Mouse (Mus musculus): ENCODE data around the gene Tldc2.

Gene Tldc2

GRCm38 (mm10) chr2:157127370-157127769 is 40.5 kb downstream of the Tldc2 start:
- in situ Hi-C loops (cut with MseI, MboI): no loop called here

GRCm38 (mm10) chr2:157128072-157128471 is 41.2 kb downstream of the Tldc2 start:
- in situ Hi-C loops (cut with MseI, MboI): no loop called here

- in situ Hi-C loops (cut with MseI, MboI): no loop called here
These were observed 42.2 kb downstream of the Tldc2 start for GRCm38 (mm10) chr2:157129096-157129495.

GRCm38 (mm10) chr2:157129601-157130164 is 42.8 kb downstream of the Tldc2 start:
- in situ Hi-C loops (cut with MseI, MboI): no loop called here

GRCm38 (mm10) chr2:157130813-157131514 is 44.1 kb downstream of the Tldc2 start:
- in situ Hi-C loops (cut with MseI, MboI): no loop called here

GRCm38 (mm10) chr2:157132086-157132485 is 45.2 kb downstream of the Tldc2 start:
- in situ Hi-C loops (cut with MseI, MboI): no loop called here

GRCm38 (mm10) chr2:157132686-157133540 is 46.1 kb downstream of the Tldc2 start:
- in situ Hi-C loops (cut with MseI, MboI): no loop called here

GRCm38 (mm10) chr2:157133769-157134478 is 47.1 kb downstream of the Tldc2 start:
- in situ Hi-C loops (cut with MseI, MboI): no loop called here

GRCm38 (mm10) chr2:157134479-157134931 is 47.6 kb downstream of the Tldc2 start:
- in situ Hi-C loops (cut with MseI, MboI): no loop called here

- in situ Hi-C loops (cut with MseI, MboI): no loop called here
These were observed 48.2 kb downstream of the Tldc2 start, which contains the start of gene Samhd1 for GRCm38 (mm10) chr2:157135014-157135413. Gene Samhd1, minus strand, starts transcription at chr2:157135265.

GRCm38 (mm10) chr2:157135529-157136120 is 48.8 kb downstream of the Tldc2 start:
- in situ Hi-C loops (cut with MseI, MboI): no loop called here

GRCm38 (mm10) chr2:157136176-157136575 is 49.3 kb downstream of the Tldc2 start:
- in situ Hi-C loops (cut with MseI, MboI): no loop called here

GRCm38 (mm10) chr2:157136646-157137045 is 49.8 kb downstream of the Tldc2 start:
- in situ Hi-C loops (cut with MseI, MboI): no loop called here

GRCm38 (mm10) chr2:157137959-157138731 is 51.3 kb downstream of the Tldc2 start:
- in situ Hi-C loops (cut with MseI, MboI): no loop called here

GRCm38 (mm10) chr2:157138808-157139207 is 52.0 kb downstream of the Tldc2 start:
- in situ Hi-C loops (cut with MseI, MboI): no loop called here

GRCm38 (mm10) chr2:157139251-157139802 is 52.5 kb downstream of the Tldc2 start:
- in situ Hi-C loops (cut with MseI, MboI): no loop called here

GRCm38 (mm10) chr2:157141962-157142361 is 55.1 kb downstream of the Tldc2 start:
- in situ Hi-C loops (cut with MseI, MboI): no loop called here

GRCm38 (mm10) chr2:157144132-157144531 is 57.3 kb downstream of the Tldc2 start:
- in situ Hi-C loops (cut with MseI, MboI): no loop called here

GRCm38 (mm10) chr2:157145173-157145572 is 58.3 kb downstream of the Tldc2 start:
- in situ Hi-C loops (cut with MseI, MboI): no loop called here
